Mouse (Mus musculus): ENCODE results near the gene Map2k3.

Map2k3 gene

GRCm38 (mm10) chr11:60958948-60959347 lies 27.1 kb downstream of the Map2k3 start:
- DNase-seq (ENCODE audit: low spot score), result no peak

- no peak for DNase-seq (ENCODE audit: low spot score)
Observed at GRCm38 (mm10) chr11:60961176-60961575, 29.3 kb downstream of the Map2k3 start.

- DNase-seq (ENCODE audit: low spot score), result no peak
Observed at GRCm38 (mm10) chr11:60962709-60963108, 30.9 kb downstream of the Map2k3 start.

GRCm38 (mm10) chr11:60966974-60967373 lies 35.1 kb downstream of the Map2k3 start:
- DNase-seq (ENCODE audit: low spot score), result no peak

- DNase-seq (ENCODE audit: low spot score), result no peak
Observed at GRCm38 (mm10) chr11:60975097-60975496, 43.3 kb downstream of the Map2k3 start.

- no peak for DNase-seq (ENCODE audit: low spot score)
Observed at GRCm38 (mm10) chr11:60976234-60976633, 44.4 kb downstream of the Map2k3 start.

- no peak for DNase-seq (ENCODE audit: low spot score)
Observed at GRCm38 (mm10) chr11:60976742-60977141, 44.9 kb downstream of the Map2k3 start.

- DNase-seq (ENCODE audit: low spot score), result no peak
Observed at GRCm38 (mm10) chr11:60977153-60977552, 45.3 kb downstream of the Map2k3 start.

GRCm38 (mm10) chr11:60978658-60979057 lies 46.8 kb downstream of the Map2k3 start:
- no peak for DNase-seq (ENCODE audit: low spot score)

GRCm38 (mm10) chr11:60979788-60980187 lies 48.0 kb downstream of the Map2k3 start:
- DNase-seq (ENCODE audit: low spot score), result no peak

- DNase-seq (ENCODE audit: low spot score), result no peak
Observed at GRCm38 (mm10) chr11:60981693-60982486, 50.1 kb downstream of the Map2k3 start.

GRCm38 (mm10) chr11:60984912-60985558 lies 53.2 kb downstream of the Map2k3 start:
- no peak for DNase-seq (ENCODE audit: low spot score)

GRCm38 (mm10) chr11:60990428-60990827 lies 58.6 kb downstream of the Map2k3 start:
- DNase-seq (ENCODE audit: low spot score), result no peak

Measured in spleen, adult 12 weeks (tissue).